Mouse (Mus musculus): ENCODE results near the gene Iqcn. TPM values are rescaled to one million over a fixed set of nuclear protein-coding genes. Genes with fewer than 3 reads are reported as not detected.

Iqcn gene
- polyA plus RNA-seq, 1 experiment: 0.08 TPM

- no peak for TF ChIP-seq CTCF (IDR thresholded peaks at IDR 0.05; ENCODE audit: extremely low read depth, insufficient read depth, low read length)
- no peak for TF ChIP-seq POLR2A (IDR thresholded peaks at IDR 0.05; ENCODE audit: extremely low read depth, insufficient read depth, low read length)
- no peak overlapping the region for H3K4me3 ChIP-seq (ENCODE audit: insufficient read depth, low read length)
Measured at GRCm38 (mm10) chr8:70675336-70675735, 27.9 kb upstream of the Iqcn start.

GRCm38 (mm10) chr8:70677451-70678080, 25.7 kb upstream of the Iqcn start:
- Histone ChIP-seq H3K4me3 (ENCODE audit: insufficient read depth, low read length) (no peak overlapping the region), H3K4me1 (ENCODE audit: control insufficient read depth, insufficient read depth, low read length) (peaks cover 7% of the 10 kb centered on the region), H3K27ac (ENCODE audit: insufficient read depth, low read length) (no peak overlapping the region)
- TF ChIP-seq CTCF (IDR thresholded peaks at IDR 0.05; ENCODE audit: extremely low read depth, insufficient read depth, low read length) (no peak), POLR2A (IDR thresholded peaks at IDR 0.05; ENCODE audit: extremely low read depth, insufficient read depth, low read length) (no peak)

More at GRCm38 (mm10) chr8:70675336-70675735, 27.9 kb upstream of the Iqcn start:
- Histone ChIP-seq H3K4me1 (ENCODE audit: control insufficient read depth, insufficient read depth, low read length) (peaks cover 5% of the 10 kb centered on the region), H3K27ac (ENCODE audit: insufficient read depth, low read length) (no peak overlapping the region)

- Histone ChIP-seq H3K4me1 (ENCODE audit: control insufficient read depth, insufficient read depth, low read length) (peaks cover 7% of the 10 kb centered on the region), H3K27ac (ENCODE audit: insufficient read depth, low read length) (no peak overlapping the region), H3K4me3 (ENCODE audit: insufficient read depth, low read length) (no peak overlapping the region)
- no peak for TF ChIP-seq POLR2A (IDR thresholded peaks at IDR 0.05; ENCODE audit: extremely low read depth, insufficient read depth, low read length)
- TF ChIP-seq CTCF (IDR thresholded peaks at IDR 0.05; ENCODE audit: extremely low read depth, insufficient read depth, low read length): no peak
Measured at GRCm38 (mm10) chr8:70678679-70679078, 24.6 kb upstream of the Iqcn start.

- H3K4me3 ChIP-seq (ENCODE audit: insufficient read depth, low read length): no peak overlapping the region
- no peak overlapping the region for H3K27ac ChIP-seq (ENCODE audit: insufficient read depth, low read length)
- TF ChIP-seq CTCF (IDR thresholded peaks at IDR 0.05; ENCODE audit: extremely low read depth, insufficient read depth, low read length) (no peak), POLR2A (IDR thresholded peaks at IDR 0.05; ENCODE audit: extremely low read depth, insufficient read depth, low read length) (no peak)
- peaks cover 4% of the 10 kb centered on the region for H3K4me1 ChIP-seq (ENCODE audit: control insufficient read depth, insufficient read depth, low read length)
Measured at GRCm38 (mm10) chr8:70679404-70679803, 23.9 kb upstream of the Iqcn start.

GRCm38 (mm10) chr8:70680039-70680438, 23.2 kb upstream of the Iqcn start:
- Histone ChIP-seq H3K27ac (ENCODE audit: insufficient read depth, low read length) (no peak overlapping the region), H3K4me1 (ENCODE audit: control insufficient read depth, insufficient read depth, low read length) (peaks cover 4% of the 10 kb centered on the region), H3K4me3 (ENCODE audit: insufficient read depth, low read length) (no peak overlapping the region)
- TF ChIP-seq CTCF (IDR thresholded peaks at IDR 0.05; ENCODE audit: extremely low read depth, insufficient read depth, low read length) (no peak), POLR2A (IDR thresholded peaks at IDR 0.05; ENCODE audit: extremely low read depth, insufficient read depth, low read length) (no peak)

GRCm38 (mm10) chr8:70681410-70681809, 21.8 kb upstream of the Iqcn start:
- H3K4me1 ChIP-seq (ENCODE audit: control insufficient read depth, insufficient read depth, low read length): peaks cover 4% of the 10 kb centered on the region
- H3K4me3 ChIP-seq (ENCODE audit: insufficient read depth, low read length): no peak overlapping the region
- no peak overlapping the region for H3K27ac ChIP-seq (ENCODE audit: insufficient read depth, low read length)

GRCm38 (mm10) chr8:70682193-70682592, 21.1 kb upstream of the Iqcn start:
- TF ChIP-seq CTCF (IDR thresholded peaks at IDR 0.05; ENCODE audit: extremely low read depth, insufficient read depth, low read length) (no peak), POLR2A (IDR thresholded peaks at IDR 0.05; ENCODE audit: extremely low read depth, insufficient read depth, low read length) (no peak)
- Histone ChIP-seq H3K27ac (ENCODE audit: insufficient read depth, low read length) (peak overlapping the region; percentile 39; the same call in 1 of the 2 replicates), H3K4me1 (ENCODE audit: control insufficient read depth, insufficient read depth, low read length) (peaks cover 4% of the 10 kb centered on the region), H3K4me3 (ENCODE audit: insufficient read depth, low read length) (no peak overlapping the region)

More at GRCm38 (mm10) chr8:70681410-70681809, 21.8 kb upstream of the Iqcn start:
- TF ChIP-seq CTCF (IDR thresholded peaks at IDR 0.05; ENCODE audit: extremely low read depth, insufficient read depth, low read length) (no peak), POLR2A (IDR thresholded peaks at IDR 0.05; ENCODE audit: extremely low read depth, insufficient read depth, low read length) (no peak)

- TF ChIP-seq POLR2A (IDR thresholded peaks at IDR 0.05; ENCODE audit: extremely low read depth, insufficient read depth, low read length) (no peak), CTCF (IDR thresholded peaks at IDR 0.05; ENCODE audit: extremely low read depth, insufficient read depth, low read length) (no peak)
- no peak overlapping the region for H3K27ac ChIP-seq (ENCODE audit: insufficient read depth, low read length)
Measured at GRCm38 (mm10) chr8:70682692-70683091, 20.6 kb upstream of the Iqcn start.

GRCm38 (mm10) chr8:70684291-70684690, 19.0 kb upstream of the Iqcn start:
- Histone ChIP-seq H3K27ac (ENCODE audit: insufficient read depth, low read length) (peak overlapping the region; percentile 61), H3K4me1 (ENCODE audit: control insufficient read depth, insufficient read depth, low read length) (peaks cover 4% of the 10 kb centered on the region), H3K4me3 (ENCODE audit: insufficient read depth, low read length) (no peak overlapping the region)
- peak; percentile 39; the same call in 1 of the 2 replicates for TF ChIP-seq POLR2A (IDR thresholded peaks at IDR 0.05; ENCODE audit: extremely low read depth, insufficient read depth, low read length)
- no peak for TF ChIP-seq CTCF (IDR thresholded peaks at IDR 0.05; ENCODE audit: extremely low read depth, insufficient read depth, low read length)

More at GRCm38 (mm10) chr8:70682692-70683091, 20.6 kb upstream of the Iqcn start:
- no peak overlapping the region for H3K4me3 ChIP-seq (ENCODE audit: insufficient read depth, low read length)
- H3K4me1 ChIP-seq (ENCODE audit: control insufficient read depth, insufficient read depth, low read length): peaks cover 4% of the 10 kb centered on the region

GRCm38 (mm10) chr8:70687576-70687975, 15.7 kb upstream of the Iqcn start:
- no peak overlapping the region for H3K4me3 ChIP-seq (ENCODE audit: insufficient read depth, low read length)
- H3K4me1 ChIP-seq (ENCODE audit: control insufficient read depth, insufficient read depth, low read length): peaks cover 3% of the 10 kb centered on the region
- no peak for TF ChIP-seq CTCF (IDR thresholded peaks at IDR 0.05; ENCODE audit: extremely low read depth, insufficient read depth, low read length)
- TF ChIP-seq POLR2A (IDR thresholded peaks at IDR 0.05; ENCODE audit: extremely low read depth, insufficient read depth, low read length): no peak
- H3K27ac ChIP-seq (ENCODE audit: insufficient read depth, low read length): no peak overlapping the region

Data from cortical plate, adult 2 months (tissue).